Mouse (Mus musculus): Measurements from ENCODE around the gene Gpr146.

Gpr146 gene

DNA sequence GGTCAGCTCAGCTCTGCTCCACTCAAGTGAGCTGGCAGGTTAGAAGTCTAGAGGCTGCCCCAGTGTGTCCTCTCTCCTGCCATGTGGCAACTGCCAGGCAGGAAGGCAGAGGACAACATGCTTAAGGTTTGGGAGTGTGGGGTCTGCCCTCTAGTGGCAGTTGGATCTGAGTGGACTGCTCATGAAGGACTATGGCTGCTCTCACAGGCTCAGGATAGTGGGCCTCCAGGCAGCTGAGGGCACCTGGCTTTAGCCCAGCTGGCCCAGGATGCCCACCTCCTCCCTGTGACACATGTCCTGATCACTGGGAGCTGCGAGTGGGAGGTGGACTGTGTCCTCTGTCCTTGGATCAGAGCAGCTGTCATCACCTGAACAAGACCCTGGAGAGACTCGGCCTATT, 18.8 kb upstream of the Gpr146 start:
- no peak for DNase-seq (ENCODE audit: low spot score in 2 of 2)

DNA sequence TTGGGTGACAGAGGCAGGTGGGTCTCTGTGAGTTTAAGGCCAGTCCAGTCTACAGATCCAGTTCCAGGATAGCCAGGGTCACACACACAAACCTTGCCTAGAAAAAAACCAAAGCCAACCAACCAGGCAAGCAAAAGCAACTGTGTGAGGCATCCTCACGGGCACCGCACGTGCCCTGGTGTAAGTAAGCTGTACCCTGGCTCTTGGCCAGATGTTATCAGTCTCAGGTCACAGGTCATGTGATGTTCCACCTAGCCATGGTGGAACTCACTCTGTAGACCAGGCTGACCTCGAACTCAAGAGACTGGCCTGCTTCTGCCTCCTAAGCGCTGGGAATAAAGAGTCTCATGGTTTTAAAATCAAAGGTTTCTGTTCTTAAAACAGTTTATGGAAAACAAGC, 18.3 kb upstream of the Gpr146 start:
- no peak for DNase-seq (ENCODE audit: low spot score in 2 of 2)

DNA sequence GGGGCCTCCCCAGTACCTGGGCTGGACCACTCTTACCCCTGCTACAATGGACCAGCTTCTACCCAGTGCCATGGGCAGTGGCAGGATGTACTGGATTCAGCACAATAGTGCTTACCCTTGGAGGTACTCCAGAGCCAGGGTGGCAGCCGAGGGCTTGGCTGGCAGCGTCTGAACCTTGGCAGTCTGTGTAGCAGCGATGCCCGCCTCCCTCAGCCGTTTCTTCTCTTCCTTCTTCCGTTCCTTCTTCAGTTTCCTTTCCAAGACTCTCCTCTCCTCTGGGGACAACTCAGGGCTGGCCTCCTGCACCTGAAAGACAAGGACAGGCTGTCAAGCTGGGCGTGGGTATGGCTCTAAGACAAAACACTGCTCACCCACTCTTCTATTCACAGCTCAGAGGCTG, 13.6 kb upstream of the Gpr146 start:
- no peak for DNase-seq (ENCODE audit: low spot score in 2 of 2)

DNA sequence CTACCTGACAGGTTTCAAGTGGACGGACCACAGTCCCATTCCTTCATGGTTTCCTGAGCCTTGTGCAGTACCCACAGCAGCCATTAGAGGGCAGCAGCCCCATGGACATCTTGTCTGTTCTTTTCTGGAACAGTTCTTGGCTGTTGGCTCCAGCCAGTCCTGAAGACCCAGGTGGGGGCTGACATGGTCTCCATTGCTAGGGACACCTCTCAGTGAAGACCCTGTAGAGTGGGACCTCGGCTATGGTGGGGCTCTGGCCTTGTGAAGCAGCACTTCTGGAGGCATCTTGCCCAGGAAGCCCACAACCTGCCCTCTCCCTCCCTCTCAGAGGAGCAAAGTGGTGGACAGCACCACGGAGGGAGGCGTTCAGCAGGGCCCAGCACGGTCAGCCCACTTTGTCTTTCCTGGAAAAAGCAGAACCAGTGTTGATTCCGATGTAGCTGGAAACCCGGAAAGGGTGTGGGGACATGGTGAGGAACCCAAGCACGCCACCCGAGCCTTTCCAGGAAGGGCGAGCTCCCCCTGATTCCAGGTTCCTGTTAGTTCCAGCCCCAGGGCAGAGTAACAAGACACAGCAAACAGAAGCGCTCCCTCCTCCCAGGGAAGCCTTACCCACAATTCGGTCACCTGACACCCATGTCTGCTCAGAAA, 13.1 kb upstream of the Gpr146 start:
- peak; percentile 75 to 83 for DNase-seq (ENCODE audit: low spot score in 2 of 2)

DNA sequence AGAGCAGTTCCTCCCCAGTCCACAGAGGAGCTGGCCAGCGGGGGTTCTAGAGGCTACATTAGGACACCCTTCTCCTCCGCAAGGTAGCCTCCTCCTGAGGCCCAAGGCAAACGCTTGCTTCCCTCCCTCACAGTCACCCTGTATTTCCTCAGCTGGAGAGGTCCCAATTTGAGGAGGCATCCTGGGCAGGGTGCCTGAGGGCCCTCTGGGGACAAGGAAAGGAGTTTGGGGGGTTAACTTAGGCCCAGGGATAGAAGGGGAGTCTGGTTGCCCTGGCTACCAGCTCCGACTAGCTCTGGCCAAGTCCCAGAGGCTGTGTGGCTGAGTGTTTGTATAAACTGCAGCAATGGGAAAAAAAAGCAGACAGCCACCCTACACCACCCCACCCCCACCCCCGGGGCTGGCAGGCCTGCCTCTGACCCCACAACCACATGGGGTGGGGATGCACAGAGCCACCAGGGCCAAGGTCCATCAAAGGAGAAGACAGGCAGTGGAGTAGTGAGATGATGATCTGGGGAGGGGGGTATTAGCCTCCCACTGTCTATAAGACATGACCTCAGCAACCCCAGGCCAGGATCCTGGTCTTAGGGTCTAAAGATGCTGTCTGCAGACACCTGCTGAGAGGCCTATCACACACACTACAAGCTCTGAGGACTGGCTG, 12.5 kb upstream of the Gpr146 start:
- no peak for DNase-seq (ENCODE audit: low spot score in 2 of 2)

DNA sequence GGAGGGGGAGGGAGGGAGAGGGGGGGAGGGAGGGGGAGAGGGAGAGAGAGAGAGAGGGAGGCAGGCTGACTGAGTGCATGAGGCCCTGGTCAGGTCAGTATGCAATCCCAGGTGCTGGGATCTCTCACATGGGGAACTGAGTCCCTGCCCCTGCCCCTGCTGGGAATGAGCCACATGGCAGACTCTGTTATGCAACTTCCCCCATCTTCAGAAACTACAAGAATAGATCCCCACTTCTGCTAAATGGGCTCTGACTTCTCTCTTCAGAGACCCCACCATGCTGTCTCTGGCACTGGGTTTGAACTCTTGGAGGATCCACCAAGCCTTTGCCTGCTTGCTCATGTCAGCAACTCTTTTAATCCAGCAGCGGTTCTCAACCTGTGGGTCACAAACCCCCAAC, 11.7 kb upstream of the Gpr146 start:
- no peak for DNase-seq (ENCODE audit: low spot score in 2 of 2)

DNA sequence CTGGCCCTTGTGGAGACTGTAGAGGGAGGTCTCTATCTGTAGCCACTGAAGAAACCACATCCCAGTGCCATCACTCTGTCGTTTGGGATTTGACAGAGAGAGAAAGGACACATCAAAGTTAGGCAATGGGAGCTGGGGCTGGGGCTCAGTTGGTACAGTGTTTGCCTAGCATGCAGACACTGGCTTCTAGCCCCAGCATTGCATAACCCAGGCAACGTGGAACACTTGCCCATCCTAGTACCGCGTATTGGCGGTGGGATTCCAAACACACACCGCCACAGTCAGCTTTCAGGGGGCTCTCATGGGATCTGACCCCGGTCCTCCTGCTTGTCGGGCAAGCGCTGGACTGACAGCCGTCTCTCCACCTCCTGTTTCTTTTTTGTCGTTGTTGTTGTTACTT, 11.0 kb upstream of the Gpr146 start:
- no peak for DNase-seq (ENCODE audit: low spot score in 2 of 2)

DNA sequence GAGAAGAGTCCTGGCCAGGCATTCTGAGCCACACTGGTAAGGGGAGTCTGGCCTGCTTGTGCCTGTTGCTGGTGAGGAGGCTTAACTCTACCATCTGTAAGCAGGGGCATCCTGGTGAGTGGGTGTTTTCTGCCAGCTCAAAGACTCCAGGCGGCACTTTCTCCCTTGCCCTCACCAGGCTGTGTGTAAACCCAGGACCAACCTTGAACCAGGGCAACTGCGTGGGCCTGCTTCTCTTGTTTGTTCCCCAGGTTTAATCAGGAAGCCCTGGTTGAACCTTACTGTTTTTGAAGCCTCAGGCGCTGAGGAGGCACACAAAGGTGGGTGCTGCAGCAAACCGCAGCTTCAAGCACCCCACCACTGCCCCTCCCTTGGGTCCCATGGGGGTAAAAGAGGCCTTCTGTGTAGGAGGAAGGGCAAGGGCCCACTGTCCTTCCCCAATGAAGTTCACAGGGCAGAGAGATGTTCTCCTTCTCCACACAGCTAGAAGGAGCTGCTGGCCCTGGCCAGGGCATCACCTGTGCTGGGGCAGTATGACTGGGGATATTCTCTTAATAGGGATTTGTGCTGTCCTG, 9.5 kb upstream of the Gpr146 start:
- no peak for DNase-seq (ENCODE audit: low spot score in 2 of 2)

DNA sequence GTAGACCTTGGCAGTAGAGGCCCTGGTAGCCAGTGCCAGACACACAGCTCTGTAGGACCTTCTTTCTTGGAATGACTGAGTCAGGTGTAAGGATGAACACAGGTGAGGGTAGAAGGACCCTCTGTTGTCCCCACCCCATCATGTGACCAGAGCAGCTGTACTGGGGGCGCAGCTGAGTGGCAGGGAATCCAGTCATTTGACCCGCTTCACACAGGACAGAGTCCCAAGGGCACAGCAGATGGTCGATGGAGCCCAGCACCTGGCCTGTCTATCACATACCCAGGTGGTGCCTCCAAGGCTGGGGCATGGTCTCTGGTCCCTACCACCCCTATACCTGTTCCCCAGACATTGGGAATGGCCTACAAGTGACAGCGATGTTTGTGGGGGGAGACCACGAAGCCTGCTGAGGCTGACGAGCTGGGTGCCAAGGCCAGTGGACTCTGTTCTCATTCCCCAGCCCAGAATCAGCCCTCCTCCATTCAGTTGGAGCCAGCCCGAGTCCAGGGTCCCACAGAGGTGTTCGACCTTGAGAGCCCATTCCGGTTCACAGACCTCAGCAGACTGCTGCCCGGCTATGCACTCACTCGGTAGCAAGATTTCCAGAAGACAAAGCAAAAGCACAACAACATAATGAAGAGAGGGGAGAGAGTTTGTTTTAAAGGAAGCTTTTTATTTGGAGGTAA, 8.7 kb upstream of the Gpr146 start:
- DNase-seq (ENCODE audit: low spot score in 2 of 2): no peak

DNA sequence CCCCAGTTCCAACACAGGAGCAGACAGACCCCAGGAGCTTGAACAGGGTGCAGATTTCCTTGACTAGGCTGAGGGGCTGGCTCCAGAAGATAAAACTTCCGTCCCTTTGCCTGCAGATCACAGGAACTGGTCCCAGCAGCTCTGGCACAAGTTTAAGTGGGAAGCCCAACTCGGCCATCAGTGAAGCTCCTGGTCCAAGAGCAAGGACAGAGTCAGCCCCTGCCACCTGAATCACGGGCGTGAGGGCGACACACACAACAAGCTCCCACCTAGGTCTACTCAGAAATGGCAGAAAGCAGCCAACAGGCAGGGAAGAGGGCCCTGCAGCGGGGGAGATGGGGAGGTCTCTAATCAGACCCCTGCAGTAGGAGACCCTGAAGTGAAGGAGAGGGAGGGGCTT, 7.2 kb upstream of the Gpr146 start:
- DNase-seq (ENCODE audit: low spot score in 2 of 2): no peak

DNA sequence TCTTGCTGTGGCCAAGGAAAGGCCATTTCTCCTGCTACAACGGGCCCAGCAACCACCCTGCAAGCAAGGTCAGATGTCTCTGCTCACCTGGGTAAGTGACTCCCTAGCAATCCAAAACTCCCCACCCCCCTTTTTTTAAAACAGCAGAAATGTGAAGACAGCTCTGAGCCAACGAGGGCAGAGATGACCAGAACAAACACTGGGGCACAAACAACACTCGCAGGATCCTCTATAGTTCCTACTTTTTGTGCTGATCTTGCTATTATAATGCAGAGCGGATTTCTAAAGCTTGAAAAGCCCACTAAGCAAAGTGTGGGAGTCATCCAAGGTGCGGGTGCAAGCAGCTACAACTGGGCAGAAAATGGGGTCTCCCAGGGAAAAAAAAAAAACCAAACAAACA, 6.4 kb upstream of the Gpr146 start:
- DNase-seq (ENCODE audit: low spot score in 2 of 2): no peak

DNA sequence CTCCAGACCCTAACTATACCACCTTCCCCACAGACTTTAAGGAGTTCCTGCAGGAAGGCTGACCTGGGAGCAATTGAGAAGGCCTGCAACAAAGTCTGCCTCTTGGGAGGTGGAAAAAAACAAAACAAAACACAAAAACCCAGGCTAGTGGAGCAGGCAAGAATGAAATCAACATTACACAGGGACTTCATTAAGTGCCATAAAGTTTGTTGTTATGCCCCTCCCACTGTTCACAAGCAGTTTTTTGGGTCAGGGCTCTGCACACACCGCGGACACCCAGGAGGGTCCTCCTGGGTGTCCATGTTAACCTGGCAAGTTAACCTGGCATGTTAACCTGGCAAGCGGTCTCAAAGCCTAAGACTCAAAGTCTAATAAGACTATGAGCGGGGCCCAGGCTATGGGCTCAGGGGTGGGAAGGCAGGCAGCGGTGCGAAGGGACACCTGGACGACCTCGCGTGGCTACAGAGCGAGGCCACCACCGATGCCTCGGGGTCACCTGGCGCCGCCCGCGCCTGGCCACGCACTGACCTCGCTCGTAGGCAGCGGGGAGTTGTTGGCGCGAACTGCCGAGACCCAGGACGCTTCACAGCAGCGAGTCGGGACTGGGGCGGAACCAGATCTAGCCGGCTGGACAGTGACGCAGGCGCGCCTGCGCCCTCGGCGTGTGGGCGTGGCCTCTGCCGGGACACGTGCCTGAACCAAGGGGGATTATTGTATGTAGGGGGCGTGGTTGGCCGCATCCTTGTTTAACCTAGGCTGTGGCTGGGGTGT, 5.7 kb upstream of the Gpr146 start:
- peak; percentile 84 to 85 for DNase-seq (ENCODE audit: low spot score in 2 of 2)

DNA sequence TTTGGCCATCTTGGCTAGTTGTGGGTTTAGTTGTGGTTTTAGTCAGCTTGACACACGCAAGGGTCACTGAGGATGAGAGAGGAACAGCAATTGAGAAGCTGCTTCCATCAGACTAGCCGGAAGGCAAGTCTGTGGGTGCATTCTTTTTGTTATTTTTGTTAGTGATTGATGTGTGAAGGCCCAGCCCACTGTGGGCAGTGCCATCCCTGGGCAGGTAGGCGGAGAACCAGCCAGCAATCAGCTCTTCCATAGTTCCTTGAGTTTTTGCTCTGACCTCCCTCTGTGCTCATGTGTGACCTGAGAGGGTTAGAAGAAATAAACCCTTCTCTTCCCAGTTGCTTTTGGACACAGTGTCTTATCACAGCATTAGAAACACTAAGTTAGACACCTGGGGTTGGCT, 4.4 kb upstream of the Gpr146 start:
- DNase-seq (ENCODE audit: low spot score in 2 of 2): no peak

DNA sequence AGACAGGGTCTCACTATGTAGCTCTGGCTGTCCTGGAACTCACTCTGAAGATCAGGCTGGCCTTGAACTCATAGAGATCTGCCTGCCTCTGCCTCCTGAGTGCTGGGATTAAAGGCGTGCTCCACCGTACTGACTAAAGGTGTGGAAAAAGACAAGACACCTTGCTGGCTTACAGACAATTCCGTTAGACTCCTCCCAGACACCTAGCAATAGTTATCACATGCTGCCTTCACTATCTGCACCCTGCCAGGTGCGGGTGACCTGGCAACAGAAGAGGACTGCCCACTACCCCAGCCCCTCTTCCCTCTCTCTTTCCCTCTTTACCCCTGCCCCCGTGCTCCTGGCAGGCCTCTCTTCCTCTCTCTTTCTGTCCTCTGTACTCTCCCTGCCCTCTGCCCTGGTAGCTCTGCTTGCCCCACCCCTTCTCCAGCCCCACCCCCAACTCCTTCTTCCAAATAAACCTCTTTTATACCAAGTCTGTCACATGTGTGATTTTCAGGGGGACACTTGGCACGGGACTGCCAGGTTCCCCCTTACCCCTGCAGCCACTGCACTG, 3.5 kb upstream of the Gpr146 start:
- DNase-seq (ENCODE audit: low spot score in 2 of 2): no peak

DNA sequence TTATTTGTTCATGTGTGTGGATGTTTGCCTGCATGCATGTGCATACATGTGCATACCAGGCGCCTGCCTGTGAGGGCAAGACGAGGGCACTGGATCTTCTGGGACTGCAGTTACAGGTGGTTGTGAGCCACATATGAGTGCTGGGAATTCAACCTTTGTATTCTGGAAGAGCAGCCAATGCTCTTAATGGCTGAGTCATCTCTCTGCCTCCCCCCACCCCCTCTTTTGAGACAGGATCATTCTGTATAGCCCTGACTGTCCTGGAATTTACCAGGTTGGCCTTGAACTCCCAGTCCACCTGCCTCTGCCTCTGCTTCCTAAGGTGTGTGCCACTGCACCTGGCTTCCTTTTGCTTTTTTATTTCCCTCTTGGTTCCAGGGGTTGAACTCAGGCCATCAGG, 2.7 kb upstream of the Gpr146 start:
- DNase-seq (ENCODE audit: low spot score in 2 of 2): no peak

DNA sequence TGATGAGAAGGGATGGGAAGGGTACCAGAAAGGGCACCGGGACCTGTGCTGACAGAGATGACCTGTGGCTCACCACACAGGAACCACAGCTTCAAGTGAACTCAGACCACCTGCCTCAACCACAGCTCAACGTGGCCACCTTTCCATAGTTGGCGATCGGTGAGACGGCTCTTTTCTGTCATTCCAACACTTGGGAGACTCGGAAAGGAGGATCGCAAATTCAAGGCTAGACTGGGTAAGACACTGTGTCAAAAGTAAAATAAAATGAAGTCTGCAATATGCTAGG, 717 bp downstream of the Gpr146 start:
- DNase-seq (ENCODE audit: low spot score in 2 of 2): no peak

DNA sequence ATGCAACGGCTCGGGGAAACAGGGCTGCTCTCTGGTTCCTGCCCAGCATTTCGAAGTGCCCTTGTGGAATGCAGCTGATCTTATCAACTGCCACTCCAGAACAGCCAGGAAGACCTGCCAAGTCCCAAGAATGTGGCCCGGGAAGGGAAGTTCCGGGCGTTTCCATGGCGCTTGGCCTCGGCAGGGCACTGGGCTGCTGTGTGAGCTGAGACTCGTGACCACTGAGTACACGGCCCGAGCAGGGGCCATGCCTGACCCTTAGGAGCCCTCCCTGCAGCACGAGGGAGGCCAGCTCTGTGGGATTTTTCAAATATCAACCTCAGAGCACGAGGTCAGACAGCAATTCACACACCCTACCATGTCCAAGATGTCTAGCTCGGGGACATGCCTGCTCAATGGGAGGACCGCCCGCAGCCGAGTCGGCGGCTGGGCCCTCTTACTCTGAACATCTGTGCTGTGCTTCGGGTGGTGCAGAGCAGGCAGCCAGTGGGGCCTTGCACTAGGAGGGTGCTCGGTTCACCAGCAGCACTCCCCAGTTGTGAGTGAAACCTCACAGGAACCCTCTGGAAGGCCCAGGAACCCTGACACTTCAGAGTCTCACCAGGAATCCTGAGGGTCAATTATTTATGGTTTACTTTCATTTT, 1.6 kb downstream of the Gpr146 start:
- no peak for DNase-seq (ENCODE audit: low spot score in 2 of 2)

DNA sequence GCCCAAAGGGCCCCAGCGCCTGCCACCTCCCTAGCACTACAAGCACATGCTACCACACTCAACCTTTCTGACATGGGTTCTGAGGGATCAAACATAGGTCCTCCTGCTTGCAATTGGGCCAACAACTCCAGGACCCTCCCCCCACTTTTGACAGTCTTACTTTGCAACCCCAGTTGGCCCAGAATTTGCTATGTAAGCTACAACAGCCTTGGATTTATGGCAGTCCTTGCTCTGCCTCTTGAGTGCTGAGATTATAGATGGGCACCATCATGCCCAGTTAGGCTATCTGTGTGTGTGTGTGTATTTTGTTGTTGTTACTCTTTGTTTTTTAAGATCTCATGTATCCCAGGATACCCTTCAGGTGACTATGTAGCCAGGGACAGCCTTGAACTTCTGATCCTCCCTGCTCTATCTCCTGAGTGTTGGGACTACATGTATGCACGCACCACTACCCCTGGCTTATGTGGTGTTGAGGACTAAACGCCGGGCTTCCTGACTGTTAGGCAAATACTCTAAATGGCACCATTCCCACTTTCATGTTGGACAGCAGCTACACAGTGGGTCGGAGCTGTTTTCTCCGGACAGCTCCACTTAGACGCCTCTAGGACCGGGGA, 2.4 kb downstream of the Gpr146 start:
- DNase-seq (ENCODE audit: low spot score in 2 of 2): no peak

DNA sequence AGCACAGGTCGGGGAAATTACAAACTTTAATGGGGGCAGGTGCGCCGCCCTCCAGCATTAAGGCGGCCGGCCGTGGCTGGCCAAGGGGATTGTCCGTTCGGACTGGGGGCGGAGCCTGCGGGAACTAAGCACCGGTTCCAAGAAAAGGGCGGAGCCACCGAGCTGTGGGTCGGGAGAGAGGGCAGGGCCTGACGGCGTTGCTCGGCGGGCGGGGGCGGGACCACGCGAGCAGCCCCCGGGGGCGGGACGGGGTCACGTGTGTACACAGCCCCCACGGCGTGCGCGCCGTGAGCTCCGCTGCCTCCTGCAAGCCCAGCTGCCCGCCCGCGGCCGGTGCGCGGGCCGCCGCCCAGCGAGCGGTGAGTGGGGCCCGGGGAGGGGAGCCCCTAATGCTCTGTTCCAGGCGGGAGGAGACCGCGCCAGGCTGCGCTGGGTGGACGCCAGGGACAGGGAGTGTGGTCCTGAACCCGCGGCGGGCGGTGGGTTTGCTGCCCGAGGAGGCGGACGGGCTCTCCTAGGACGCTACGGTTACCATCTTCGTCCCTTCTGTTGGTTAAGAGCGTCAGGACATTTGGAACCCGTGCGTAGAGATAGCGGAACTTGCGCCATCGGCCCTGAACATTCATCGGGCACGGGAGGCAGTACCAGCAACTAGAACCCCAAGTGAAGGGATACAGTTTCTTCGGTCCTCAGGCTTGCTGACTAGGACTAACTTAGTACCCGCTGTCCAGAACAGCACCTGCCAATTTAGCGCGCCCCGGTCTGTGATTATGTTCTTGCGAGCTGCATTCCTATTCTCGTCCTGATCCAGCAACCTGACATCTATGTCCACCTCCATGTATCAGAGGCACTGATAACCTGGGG, 3.1 kb downstream of the Gpr146 start:
- DNase-seq (ENCODE audit: low spot score in 2 of 2): peak; percentile 81 to 83

Data from right cerebral cortex, postnatal 36 days (tissue).